Mouse (Mus musculus): ENCODE measurements at regions not wholly inside any gene's neighbourhood (a gene's known extent, or its start where the extent isn't known, plus 50 kb on each side); places are given as distances from the start of the nearest gene placed in this dataset.

DNA sequence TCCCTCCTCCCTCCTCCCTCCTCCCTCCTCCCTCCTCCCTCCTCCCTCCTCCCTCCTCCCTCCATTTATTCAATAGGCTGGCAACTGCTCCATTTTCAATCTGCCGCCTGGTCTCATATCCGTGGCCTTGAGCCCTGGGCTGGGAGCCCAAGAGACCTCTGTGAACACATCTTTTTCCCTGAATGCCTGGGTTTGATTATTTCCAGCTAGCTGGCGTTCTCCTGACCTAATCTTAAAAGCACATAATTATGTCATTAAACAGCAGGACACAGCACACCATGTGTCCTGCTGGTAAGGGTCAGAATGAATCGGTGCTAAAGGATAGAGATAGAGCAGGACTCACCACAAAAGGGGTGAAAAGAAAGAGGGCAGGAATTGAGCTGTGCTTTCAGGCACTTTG lies 59.2 kb upstream of the Galnt17 start:
- no peak for TF ChIP-seq CTCF (IDR thresholded peaks at IDR 0.05)
- TF ChIP-seq POLR2A (IDR thresholded peaks at IDR 0.05; ENCODE audit: insufficient read depth, low read depth, low read length), result no peak
